Mouse (Mus musculus) hematopoietic stem cell, adult 5-6 weeks (primary cell): Measurements from ENCODE around the gene Rsg1. TPM values are rescaled to one million over a fixed set of nuclear protein-coding genes. Genes with fewer than 3 reads are reported as not detected.

ENCODE experiments used
- ATAC-seq, 2 experiments: fragments of 125-278 bp in 1 of 2; replicated peaks in 1 of 2; 2 replicates each; pipeline ENCODE4 v1.8.0; 2016 to 2017; ENCODE audit warnings: inconsistent platforms in 2 of 2, mild to moderate bottlenecking in 2 of 2, moderate number of reproducible peaks in 2 of 2, low read depth in 1 of 2, moderate TSS enrichment in 1 of 2; ENCODE audit not compliant: low FRiP score in 2 of 2, poor library complexity in 2 of 2, severe bottlenecking in 2 of 2, insufficient read depth in 1 of 2, low TSS enrichment in 1 of 2
- total RNA-seq: library from RNA; stranded (forward); fragments of 172-1452, 232-1000 nt; gene quantifications from 2 replicates; pipeline ENCODE4 v1.2.3, GENCODE M21; 2017

Gene Rsg1
- total RNA-seq, 1 experiment from 2014 or later = 3.5 TPM

- no peak for ATAC-seq
Observed at GRCm38 (mm10) chr4:141265979-141266637, 52.4 kb downstream of the Rsg1 start.

GRCm38 (mm10) chr4:141267250-141267649 is 53.5 kb downstream of the Rsg1 start:
- no peak for ATAC-seq

- ATAC-seq = 0 out of 4 replicates have a peak, but pooled peaks of 1 of the 2 experiments have one; percentile 44
Observed at GRCm38 (mm10) chr4:141267837-141268236, 54.1 kb downstream of the Rsg1 start.

GRCm38 (mm10) chr4:141268350-141268749 is 54.6 kb downstream of the Rsg1 start:
- ATAC-seq = no peak

- ATAC-seq = no peak
Observed at GRCm38 (mm10) chr4:141269080-141269479, 55.3 kb downstream of the Rsg1 start.

- ATAC-seq = no peak
Observed at GRCm38 (mm10) chr4:141270201-141270940, 56.6 kb downstream of the Rsg1 start.

- no peak for ATAC-seq
Observed at GRCm38 (mm10) chr4:141271228-141271627, 57.5 kb downstream of the Rsg1 start.

- ATAC-seq = no peak
Observed at GRCm38 (mm10) chr4:141271721-141272120, 58.0 kb downstream of the Rsg1 start.

- peak; percentile 82 to 89 for ATAC-seq
Observed at GRCm38 (mm10) chr4:141272878-141273277, 59.1 kb downstream of the Rsg1 start.

- ATAC-seq = peak; percentile 90 to 95
Observed at GRCm38 (mm10) chr4:141273296-141273695, 59.5 kb downstream of the Rsg1 start.

- ATAC-seq = no peak
Observed at GRCm38 (mm10) chr4:141274485-141275341, 61.0 kb downstream of the Rsg1 start.

Other genes starting within 250 kb of the Rsg1 start
- 34.5 and 51.0 TPM in 2 replicates for gene Atp13a2, start 227.1 kb upstream of the Rsg1 start, total RNA-seq
- not detected in 2 replicates for gene Mfap2, start 203.5 kb upstream of the Rsg1 start, total RNA-seq
- 8.3 and 9.9 TPM in 2 replicates for gene Crocc, start 153.4 kb upstream of the Rsg1 start, total RNA-seq
- gene Necap2, start 135.6 kb upstream of the Rsg1 start, total RNA-seq = 44.7 and 59.7 TPM in 2 replicates
- not detected in 2 replicates for gene Spata21, start 125.6 kb upstream of the Rsg1 start, total RNA-seq
- gene Szrd1, start 74.2 kb upstream of the Rsg1 start, total RNA-seq = 51.7 and 59.0 TPM in 2 replicates
- 10.0 and 11.3 TPM in 2 replicates for gene Fbxo42, start 66.0 kb upstream of the Rsg1 start, total RNA-seq
- gene Arhgef19, start 25.5 kb downstream of the Rsg1 start, total RNA-seq = not detected in 2 replicates
- gene Epha2, start 87.3 kb downstream of the Rsg1 start, total RNA-seq = 1.0 TPM in 1 of 2 replicates, not detected in the other
- not detected in 2 replicates for gene Fam131c, start 154.3 kb downstream of the Rsg1 start, total RNA-seq
- gene Clcnka, start 184.8 kb downstream of the Rsg1 start, total RNA-seq = not detected in 2 replicates
- gene Clcnkb, start 202.1 kb downstream of the Rsg1 start, total RNA-seq = not detected in 2 replicates
- gene Hspb7, start 206.8 kb downstream of the Rsg1 start, total RNA-seq = 1.3 TPM in 1 of 2 replicates, not detected in the other
- gene Srarp, start 222.1 kb downstream of the Rsg1 start, total RNA-seq = not detected in 2 replicates
- gene Zbtb17, start 230.7 kb downstream of the Rsg1 start, total RNA-seq = 22.1 and 22.3 TPM in 2 replicates